Mouse (Mus musculus) stomach, embryonic 14.5 days (tissue): ENCODE measurements around the gene Gm7247. TPM values are rescaled to one million over a fixed set of nuclear protein-coding genes. Genes with fewer than 3 reads are reported as not detected.
A peak's percentile ranks its signal among the peaks of the same experiment; 100 is the strongest.

ENCODE experiments used
- ATAC-seq: fragments of 200-750 bp; cut with Nextera tagmentation; 2 replicates; pipeline ENCODE4 v1.8.0; 2017; ENCODE audit warnings: low read depth, moderate TSS enrichment; ENCODE audit not compliant: insufficient number of reproducible peaks, insufficient read depth, low FRiP score
- H3K27ac ChIP-seq: fragments of 300-500 bp; sonication (generic); 2 replicates; pipeline ENCODE4 v1.5.1; 2014; ENCODE audit warnings: mild to moderate bottlenecking, low read length, moderate library complexity, mixed read lengths
- H3K27me3 ChIP-seq: fragments of 300-500 bp; sonication (generic); 2 replicates; pipeline ENCODE4 v1.6.1; 2014; ENCODE audit warnings: low read length, control low read depth, mixed read lengths; ENCODE audit not compliant: control insufficient read depth, insufficient read depth
- H3K36me3 ChIP-seq: fragments of 300-500 bp; sonication (generic); 2 replicates; pipeline ENCODE4 v1.6.1; 2014; ENCODE audit warnings: mild to moderate bottlenecking, control low read depth, low read length, moderate library complexity, mixed read lengths; ENCODE audit not compliant: control insufficient read depth, insufficient read depth
- H3K4me1 ChIP-seq: fragments of 300-500 bp; sonication (generic); 2 replicates; pipeline ENCODE4 v1.6.1; 2014; ENCODE audit warnings: low read length, control low read depth, mixed read lengths; ENCODE audit not compliant: control insufficient read depth, insufficient read depth
- H3K4me2 ChIP-seq: fragments of 300-500 bp; sonication (generic); replicated peaks from 2 replicates; pipeline ENCODE4 v1.6.1; 2014; ENCODE audit warnings: low read depth, low read length, control low read depth
- H3K4me3 ChIP-seq: fragments of 300-500 bp; sonication (generic); 2 replicates; pipeline ENCODE4 v1.5.1; 2014; ENCODE audit warnings: low read depth, low read length, control low read depth
- H3K9ac ChIP-seq: fragments of 300-500 bp; sonication (generic); replicated peaks from 2 replicates; pipeline ENCODE4 v1.6.1; 2014; ENCODE audit warnings: low read depth, mild to moderate bottlenecking, control low read depth, low read length, moderate library complexity, mixed read lengths
- H3K9me3 ChIP-seq: fragments of 300-500 bp; sonication (generic); 2 replicates; pipeline ENCODE4 v1.6.1; 2016; ENCODE audit warnings: low read depth, low read length, control low read depth; ENCODE audit not compliant: control insufficient read depth
- whole genome bisulfite sequencing: fragments of 180-500 bp; shearing (Covaris S2); extraction: QIAGEN DNeasy Blood & Tissue Kit; methylation state at CpG from one replicate; pipeline ENCODE4 v1.1.7; 2014; 5-methylcytosine and 5-hydroxymethylcytosine counted together
- polyA plus RNA-seq: library from polyadenylated mRNA; unstranded; fragments of >200 nt; fragmentation: Nextera tagmentation; extraction: Ambion mirVana; gene quantifications from 2 replicates; pipeline ENCODE4 v1.2.1, GENCODE M21; 2014

The Gm7247 gene
- not detected in 2 replicates for polyA plus RNA-seq

GRCm38 (mm10) chr14:51361456-51361855 is at the start of gene Gm7247:
Gm7247 (plus strand) TSS chr14:51361756.
- H3K9me3 ChIP-seq: no peaks in the 10 kb centered on the region
- H3K4me3 ChIP-seq: no peak within 1 kb of the TSS
- H3K27ac ChIP-seq: no peak within 1 kb of the TSS
- no peaks in the 10 kb centered on the region for H3K27me3 ChIP-seq
- H3K4me2 ChIP-seq: no peak within 1 kb of the TSS
- no peaks in the 10 kb centered on the region for H3K36me3 ChIP-seq
- no peak for ATAC-seq
- no peaks in the 10 kb centered on the region for H3K4me1 ChIP-seq
- H3K9ac ChIP-seq: no peak within 1 kb of the TSS
- WGBS: 91% methylated on average over 1 of the region's 1 CpGs

GRCm38 (mm10) chr14:51324001-51324400 is 37.6 kb upstream of the Gm7247 start:
- Histone ChIP-seq H3K9ac (no peak overlapping the region), H3K4me1 (no peaks in the 10 kb centered on the region), H3K4me3 (no peak overlapping the region), H3K9me3 (no peaks in the 10 kb centered on the region), H3K4me2 (no peak overlapping the region), H3K27me3 (no peaks in the 10 kb centered on the region), H3K36me3 (no peaks in the 10 kb centered on the region), H3K27ac (no peak overlapping the region)
- 40% methylated on average over 1 of the region's 1 CpGs for WGBS
- no peak for ATAC-seq

GRCm38 (mm10) chr14:51346027-51346426 is 15.5 kb upstream of the Gm7247 start:
- Histone ChIP-seq H3K9ac (no peak overlapping the region), H3K36me3 (no peaks in the 10 kb centered on the region), H3K4me1 (no peaks in the 10 kb centered on the region), H3K9me3 (no peaks in the 10 kb centered on the region), H3K4me3 (no peak overlapping the region), H3K4me2 (no peak overlapping the region), H3K27ac (no peak overlapping the region), H3K27me3 (no peaks in the 10 kb centered on the region)
- ATAC-seq: no peak

GRCm38 (mm10) chr14:51358111-51358982 is 3.2 kb upstream of the Gm7247 start:
- no peaks in the 10 kb centered on the region for H3K27me3 ChIP-seq
- peak; percentile 65; the same call in 1 of the 2 replicates for ATAC-seq
- H3K36me3 ChIP-seq: no peaks in the 10 kb centered on the region
- H3K9me3 ChIP-seq: no peaks in the 10 kb centered on the region
- no peaks in the 10 kb centered on the region for H3K4me1 ChIP-seq
- peak overlapping the region; percentile 82 for H3K4me2 ChIP-seq
- no peak overlapping the region for H3K27ac ChIP-seq
- H3K4me3 ChIP-seq: peak overlapping the region; percentile 37
- 4% methylated on average over 59 of the region's 75 CpGs for WGBS
- peak overlapping the region; percentile 10; the same call in 1 of the 2 replicates for H3K9ac ChIP-seq

- no peak for ATAC-seq
Measured at GRCm38 (mm10) chr14:51382805-51383204, 21.2 kb downstream of the Gm7247 start.

GRCm38 (mm10) chr14:51384351-51384750 is 22.8 kb downstream of the Gm7247 start:
- Histone ChIP-seq H3K4me2 (no peak overlapping the region), H3K27ac (no peak overlapping the region), H3K9me3 (peaks cover 4% of the 10 kb centered on the region; the same call in 1 of the 2 replicates), H3K9ac (no peak overlapping the region), H3K27me3 (no peaks in the 10 kb centered on the region), H3K36me3 (no peaks in the 10 kb centered on the region), H3K4me1 (no peaks in the 10 kb centered on the region), H3K4me3 (no peak overlapping the region)
- 96% methylated on average over 10 of the region's 10 CpGs for WGBS
- ATAC-seq: peak; percentile 30; the same call in 1 of the 2 replicates

More at GRCm38 (mm10) chr14:51382805-51383204, 21.2 kb downstream of the Gm7247 start:
- no peak overlapping the region for H3K4me3 ChIP-seq
- no peaks in the 10 kb centered on the region for H3K4me1 ChIP-seq
- WGBS: 90% methylated on average over 20 of the region's 20 CpGs
- no peak overlapping the region for H3K9ac ChIP-seq
- peaks cover 4% of the 10 kb centered on the region; the same call in 1 of the 2 replicates for H3K9me3 ChIP-seq
- H3K36me3 ChIP-seq: no peaks in the 10 kb centered on the region
- H3K27me3 ChIP-seq: no peaks in the 10 kb centered on the region
- no peak overlapping the region for H3K4me2 ChIP-seq
- H3K27ac ChIP-seq: no peak overlapping the region

GRCm38 (mm10) chr14:51385741-51386140 is 24.2 kb downstream of the Gm7247 start:
- ATAC-seq: no peak
- H3K4me3 ChIP-seq: no peak overlapping the region
- WGBS: 94% methylated on average over 4 of the region's 4 CpGs

GRCm38 (mm10) chr14:51387768-51388167 is 26.2 kb downstream of the Gm7247 start:
- H3K4me1 ChIP-seq: no peaks in the 10 kb centered on the region
- peaks cover 4% of the 10 kb centered on the region; the same call in 1 of the 2 replicates for H3K9me3 ChIP-seq
- 93% methylated on average over 8 of the region's 8 CpGs for WGBS
- no peak overlapping the region for H3K4me2 ChIP-seq
- H3K9ac ChIP-seq: no peak overlapping the region
- 0 out of 2 replicates have a peak, but pooled peaks have one; percentile 58 for ATAC-seq
- H3K27me3 ChIP-seq: no peaks in the 10 kb centered on the region
- no peak overlapping the region for H3K4me3 ChIP-seq
- no peaks in the 10 kb centered on the region for H3K36me3 ChIP-seq
- H3K27ac ChIP-seq: no peak overlapping the region

More at GRCm38 (mm10) chr14:51385741-51386140, 24.2 kb downstream of the Gm7247 start:
- Histone ChIP-seq H3K4me1 (no peaks in the 10 kb centered on the region), H3K9me3 (peaks cover 4% of the 10 kb centered on the region; the same call in 1 of the 2 replicates), H3K36me3 (no peaks in the 10 kb centered on the region), H3K9ac (no peak overlapping the region), H3K27me3 (no peaks in the 10 kb centered on the region), H3K27ac (no peak overlapping the region), H3K4me2 (no peak overlapping the region)
